Mouse (Mus musculus) lung, postnatal 14 days (tissue): ENCODE data around the gene Rab14.

ENCODE experiments used
- DNase-seq: peaks from one replicate; pipeline ENCODE4 v3.0.0; 2021

Gene Rab14

GRCm38 (mm10) chr2:35151303-35151882 is 49.5 kb downstream of the Rab14 start:
- DNase-seq = no peak

GRCm38 (mm10) chr2:35148806-35149205 is 52.1 kb downstream of the Rab14 start:
- DNase-seq = no peak

- DNase-seq = no peak
Measured at GRCm38 (mm10) chr2:35141673-35142072, 59.2 kb downstream of the Rab14 start.

- no peak for DNase-seq
Measured at GRCm38 (mm10) chr2:35138576-35138975, 62.3 kb downstream of the Rab14 start.

GRCm38 (mm10) chr2:35133891-35134290 is 67.0 kb downstream of the Rab14 start:
- DNase-seq = no peak

- no peak for DNase-seq
Measured at GRCm38 (mm10) chr2:35132662-35133055, 68.3 kb downstream of the Rab14 start.

GRCm38 (mm10) chr2:35131991-35132661 is 68.8 kb downstream of the Rab14 start:
- DNase-seq = peak; percentile 97

GRCm38 (mm10) chr2:35131491-35131890 is 69.4 kb downstream of the Rab14 start:
- no peak for DNase-seq
